Mouse (Mus musculus) spleen, adult 18-20 months (tissue): ENCODE results near the gene Tmed10.
A peak's percentile ranks its signal among the peaks of the same experiment; 100 is the strongest.

Experiments
- DNase-seq, 2 experiments: peaks; one replicate each; pipeline ENCODE4 v3.0.0; 2022; ENCODE audit warnings: mixed read lengths in 2 of 2

Tmed10 gene

GRCm38 (mm10) chr12:85374561-85375272, at the start of gene Tmed10:
TSS of gene Tmed10 (minus strand) at chr12:85374847.
- DNase-seq, result peak; percentile 70 to 85

GRCm38 (mm10) chr12:85423236-85423635, 48.6 kb upstream of the Tmed10 start:
- no peak for DNase-seq

GRCm38 (mm10) chr12:85422536-85422935, 47.9 kb upstream of the Tmed10 start:
- no peak for DNase-seq

- DNase-seq, result no peak
These were observed 46.3 kb upstream of the Tmed10 start for GRCm38 (mm10) chr12:85420945-85421344.

- DNase-seq, result peak in 1 of 2 experiments; percentile 15
These were observed 43.2 kb upstream of the Tmed10 start for GRCm38 (mm10) chr12:85417845-85418244.

GRCm38 (mm10) chr12:85416298-85416697, 41.7 kb upstream of the Tmed10 start:
- no peak for DNase-seq

GRCm38 (mm10) chr12:85415876-85416275, 41.2 kb upstream of the Tmed10 start:
- DNase-seq, result no peak

- DNase-seq, result no peak
These were observed 36.5 kb upstream of the Tmed10 start for GRCm38 (mm10) chr12:85411136-85411535.

GRCm38 (mm10) chr12:85397960-85398272, 23.3 kb upstream of the Tmed10 start:
- DNase-seq, result no peak

GRCm38 (mm10) chr12:85397063-85397959, 22.7 kb upstream of the Tmed10 start:
- DNase-seq, result no peak

- no peak for DNase-seq
These were observed 19.3 kb upstream of the Tmed10 start for GRCm38 (mm10) chr12:85393981-85394380.

- no peak for DNase-seq
These were observed 18.9 kb upstream of the Tmed10 start for GRCm38 (mm10) chr12:85393526-85393925.

- DNase-seq, result no peak
These were observed 16.5 kb upstream of the Tmed10 start for GRCm38 (mm10) chr12:85391148-85391547.

- no peak for DNase-seq
These were observed 14.8 kb upstream of the Tmed10 start for GRCm38 (mm10) chr12:85389204-85390185.

- DNase-seq, result no peak
These were observed 11.3 kb upstream of the Tmed10 start for GRCm38 (mm10) chr12:85385995-85386375.

GRCm38 (mm10) chr12:85385329-85385994, 10.8 kb upstream of the Tmed10 start:
- DNase-seq, result no peak

GRCm38 (mm10) chr12:85382761-85383680, 8.4 kb upstream of the Tmed10 start:
- no peak for DNase-seq

GRCm38 (mm10) chr12:85381570-85381969, 6.9 kb upstream of the Tmed10 start:
- no peak for DNase-seq

- no peak for DNase-seq
These were observed 6.3 kb upstream of the Tmed10 start for GRCm38 (mm10) chr12:85380942-85381341.

GRCm38 (mm10) chr12:85380308-85380707, 5.7 kb upstream of the Tmed10 start:
- no peak for DNase-seq

GRCm38 (mm10) chr12:85378271-85378670, 3.6 kb upstream of the Tmed10 start:
- DNase-seq, result no peak
